In the genomic region with DNA sequence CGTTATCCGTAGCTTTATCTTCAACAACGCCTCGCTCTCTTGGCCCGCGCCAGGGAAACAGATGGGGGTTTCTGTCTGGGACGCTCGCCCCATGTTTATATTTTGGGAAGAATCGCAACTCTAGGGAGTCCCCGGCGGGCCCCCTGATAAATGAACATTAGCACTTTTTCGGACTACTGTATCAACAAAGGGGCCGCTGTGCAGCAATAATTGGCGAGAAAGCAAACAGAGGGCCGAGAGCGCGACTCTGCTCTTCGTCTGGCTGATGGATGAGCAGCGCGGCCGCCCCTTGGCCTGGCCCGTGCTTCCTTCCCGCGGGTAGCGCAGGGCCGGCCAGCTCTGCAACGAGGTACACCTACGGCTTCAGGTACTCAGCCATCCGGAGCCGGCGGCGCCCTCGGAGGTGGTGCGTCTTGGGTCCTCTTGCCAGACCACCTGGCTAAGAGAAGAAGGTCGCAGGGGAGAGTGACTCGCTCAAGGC, we compare ENCODE assay signal across 10 mouse cellular contexts. TPM values are rescaled to one million over a fixed set of nuclear protein-coding genes. Genes with fewer than 3 reads are reported as not detected.
A peak's percentile ranks its signal among the peaks of the same experiment; 100 is the strongest.
DNase-seq lines count a peak whose midpoint lies in the region; ATAC-seq and TF ChIP-seq lines count a peak whose summit lies in the region.
"Had no signal": no experiment of that assay in that cellular context is flagged by ENCODE, and none has a peak within 500 bp of the region (broad histone marks: within the 10 kb centered on the region; RNA-seq: fewer than 3 reads in every experiment).

No protein-coding gene starts in this region.

- 0 out of 2 replicates have a peak overlapping the region, but pooled peaks have one; percentile 20 for H3K4me3 ChIP-seq in liver, embryonic 11.5 days (ENCODE audit: low read depth, low read length)
- peak overlapping the region; percentile 13 to 22; a peak in 2 of 4 replicates for H3K4me3 ChIP-seq in ES-E14 (ENCODE audit: insufficient read depth in 1 of 2, low read depth in 1 of 2, low read length in 2 of 2, poor library complexity in 1 of 2, severe bottlenecking in 1 of 2)
- H3K4me3 ChIP-seq in limb, embryonic 10.5 days, result no peak overlapping the region
- H3K4me3 ChIP-seq: liver, embryonic 13.5 days; neural tube, embryonic 13.5 days had no signal

- H3K4me1 ChIP-seq in liver, embryonic 11.5 days (replicated peaks; ENCODE audit: control insufficient read depth, insufficient read depth, low read length), result peaks cover 3% of the 10 kb centered on the region; the same call in 1 of the 2 replicates
- peaks cover 0 to 4% of the 10 kb centered on the region in 2 experiments; a peak in 1 of 4 replicates for H3K4me1 ChIP-seq in ES-E14 (ENCODE audit: control insufficient read depth in 2 of 2, insufficient read depth in 2 of 2, low read length in 2 of 2, poor library complexity in 1 of 2)
- H3K4me1 ChIP-seq in limb, embryonic 10.5 days, result peaks cover 12% of the 10 kb centered on the region

- in situ Hi-C loops in ES-E14 (cut with MboI; ENCODE audit: low sequenced_read_pairs in 2 of 2, unreplicated experiment in 2 of 2), result no loop called here

- ATAC-seq in liver, embryonic 11.5 days (replicated peaks; ENCODE audit: low FRiP score), result no peak
- ATAC-seq: hindbrain, postnatal 0 days had no signal

- no peak overlapping the region for H3K27ac ChIP-seq in liver, embryonic 11.5 days (ENCODE audit: low read depth, low read length)
- H3K27ac ChIP-seq in ES-E14 (ENCODE audit: insufficient read depth, low read depth, low read length, poor library complexity, severe bottlenecking), result no peak overlapping the region
- no peak overlapping the region for H3K27ac ChIP-seq in limb, embryonic 10.5 days
- H3K27ac ChIP-seq: hindbrain, postnatal 0 days; liver, embryonic 13.5 days; neural tube, embryonic 13.5 days had no signal

- peak overlapping the region; percentile 29; the same call in 1 of the 2 replicates for H3K4me2 ChIP-seq in liver, embryonic 11.5 days
- H3K4me2 ChIP-seq: liver, embryonic 13.5 days; neural tube, embryonic 13.5 days had no signal

- no peak overlapping the region for H3K9ac ChIP-seq in liver, embryonic 11.5 days (ENCODE audit: low read depth, low read length)
- H3K9ac ChIP-seq in ES-E14 (ENCODE audit: insufficient read depth, low read depth, low read length, poor library complexity, severe bottlenecking), result no peak overlapping the region
- H3K9ac ChIP-seq: liver, embryonic 13.5 days; neural tube, embryonic 13.5 days had no signal

- H3K36me3 ChIP-seq in liver, embryonic 11.5 days (ENCODE audit: control insufficient read depth, insufficient read depth, low read length), result no peaks in the 10 kb centered on the region
- no peaks in the 10 kb centered on the region for H3K36me3 ChIP-seq in ES-E14 (ENCODE audit: control insufficient read depth, insufficient read depth, low read length, poor library complexity, severe bottlenecking)
- no peaks in the 10 kb centered on the region for H3K36me3 ChIP-seq in limb, embryonic 10.5 days
- H3K36me3 ChIP-seq: liver, embryonic 13.5 days; neural tube, embryonic 13.5 days had no signal

- under 1% methylated on average over 36 of the region's 36 CpGs for WGBS in liver, embryonic 11.5 days
- under 1% methylated on average over 36 of the region's 36 CpGs for WGBS in limb, embryonic 10.5 days

- no peaks in the 10 kb centered on the region for H3K9me3 ChIP-seq in liver, embryonic 11.5 days (ENCODE audit: control insufficient read depth, low read length)
- H3K9me3 ChIP-seq in ES-E14 (ENCODE audit: control insufficient read depth, insufficient read depth, low read depth, low read length), result no peaks in the 10 kb centered on the region
- no peaks in the 10 kb centered on the region for H3K9me3 ChIP-seq in limb, embryonic 10.5 days (replicated peaks)
- H3K9me3 ChIP-seq: liver, embryonic 13.5 days; neural tube, embryonic 13.5 days had no signal

- H3K27me3 ChIP-seq in liver, embryonic 11.5 days (replicated peaks; ENCODE audit: control insufficient read depth, insufficient read depth, low read length), result peaks cover 93% of the 10 kb centered on the region
- peaks cover 98% of the 10 kb centered on the region for H3K27me3 ChIP-seq in limb, embryonic 10.5 days (ENCODE audit: low read depth, poor library complexity, severe bottlenecking)

- DNase-seq in liver, embryonic 11.5 days (ENCODE audit: low spot score), result no peak
- DNase-seq in liver (no peak), ES-E14 (ENCODE audit: low read depth, low spot score) (no peak)
- DNase-seq in embryo, embryonic 9.5 days (ENCODE audit: extremely low spot score), result peak; percentile 65
- peak; percentile 66 for DNase-seq in limb, embryonic 10.5 days (ENCODE audit: low spot score)
- no peak for DNase-seq in frontal cortex, postnatal 25 days (ENCODE audit: low spot score in 2 of 2)
- no peak for DNase-seq in layer of hippocampus, postnatal 36 days
- DNase-seq: liver, embryonic 13.5 days had no signal

TF ChIP-seq in ES-E14, 5 proteins besides CTCF, POLR2A, EP300 and RAD21:
- no peak for TF ChIP-seq CHD2 (IDR thresholded peaks at IDR 0.05; ENCODE audit: low read depth, low read length)
- TF ChIP-seq ZC3H11A (IDR thresholded peaks at IDR 0.05; ENCODE audit: borderline replicate concordance, low read depth, low read length), result no peak
- TF ChIP-seq HCFC1 (IDR thresholded peaks at IDR 0.05; ENCODE audit: borderline replicate concordance, insufficient read depth, low read length), result no peak
- TF ChIP-seq MAFK (IDR thresholded peaks at IDR 0.05; ENCODE audit: insufficient read depth, low read depth, low read length), result no peak
- TF ChIP-seq ZNF384 (IDR thresholded peaks at IDR 0.05; ENCODE audit: low read depth, low read length), result no peak

RNA-seq across cellular contexts. Expression of a gene that starts 0.4 kb away (rescaled TPM):
- 1.0 and 2.1 TPM in 2 replicates for polyA plus RNA-seq in liver, embryonic 11.5 days (2014; fragmentation: Nextera tagmentation; extraction: Ambion mirVana)
- 1.1 and 3.0 TPM in 2 replicates for total RNA-seq in ES-E14 (2012; rRNA removed)
- polyA plus RNA-seq in limb, embryonic 10.5 days (2016; fragmentation: Nextera tagmentation; extraction: Ambion mirVana), result 0.10 and 0.14 TPM in 2 replicates
- total RNA-seq in layer of hippocampus, postnatal 36 days (2021), result not detected
- total RNA-seq: hindbrain, postnatal 0 days had no signal
- polyA plus RNA-seq: hindbrain, postnatal 0 days; liver, embryonic 13.5 days had no signal

Comparison
In these comparisons a context has a peak if more than half of its experiments do, and no peak if none do; other contexts are left out.
1. DNase-seq: peak in embryo, embryonic 9.5 days (single experiment) and limb, embryonic 10.5 days (single experiment); none in liver, embryonic 11.5 days (single experiment), liver (single experiment), ES-E14 (single experiment), frontal cortex, postnatal 25 days (0 of 2) and layer of hippocampus, postnatal 36 days (0 of 2).